Mouse (Mus musculus) CD8-positive naive resting alpha-beta T cell, adult 2 months (primary cell): ENCODE measurements around the gene Vpreb3.
A peak's percentile ranks its signal among the peaks of the same experiment; 100 is the strongest.

Experiments used
- DNase-seq, 2 experiments: peaks; one replicate each; pipeline ENCODE4 v3.0.0; 2022; ENCODE audit warnings: low read depth in 2 of 2, low spot score in 2 of 2

Vpreb3 gene

GRCm38 (mm10) chr10:75932081-75932678 is 10.7 kb upstream of the Vpreb3 start:
- DNase-seq = peak; percentile 18 to 26

GRCm38 (mm10) chr10:75932891-75933290 is 10.0 kb upstream of the Vpreb3 start, which contains the start of gene Chchd10:
Chchd10 (plus strand) TSS chr10:75933130.
- no peak for DNase-seq

- DNase-seq = no peak
Measured at GRCm38 (mm10) chr10:75934991-75935390, 7.9 kb upstream of the Vpreb3 start.

- DNase-seq = peak; percentile 35 to 64
Measured at GRCm38 (mm10) chr10:75935680-75936541, 6.9 kb upstream of the Vpreb3 start, which contains the start of gene Mmp11. Mmp11 (minus strand) TSS chr10:75936496.

GRCm38 (mm10) chr10:75936909-75937667 is 5.8 kb upstream of the Vpreb3 start:
- no peak for DNase-seq

GRCm38 (mm10) chr10:75937851-75938643 is 4.8 kb upstream of the Vpreb3 start:
- no peak for DNase-seq

GRCm38 (mm10) chr10:75939481-75940234 is 3.2 kb upstream of the Vpreb3 start:
- no peak for DNase-seq

- DNase-seq = no peak
Measured at GRCm38 (mm10) chr10:75940520-75940919, 2.3 kb upstream of the Vpreb3 start, which contains the start of gene Gm867. Gm867 (minus strand) TSS chr10:75940672.

- DNase-seq = no peak
Measured at GRCm38 (mm10) chr10:75941042-75941824, 1.6 kb upstream of the Vpreb3 start.

GRCm38 (mm10) chr10:75944066-75944772 is 1.4 kb downstream of the Vpreb3 start:
- no peak for DNase-seq

- DNase-seq = no peak
Measured at GRCm38 (mm10) chr10:75945213-75945612, 2.4 kb downstream of the Vpreb3 start.

GRCm38 (mm10) chr10:75945896-75946295 is 3.0 kb downstream of the Vpreb3 start:
- no peak for DNase-seq

GRCm38 (mm10) chr10:75948079-75948478 is 5.2 kb downstream of the Vpreb3 start:
- no peak for DNase-seq

GRCm38 (mm10) chr10:75949053-75950045 is 6.5 kb downstream of the Vpreb3 start:
- DNase-seq = no peak

- DNase-seq = no peak
Measured at GRCm38 (mm10) chr10:75950791-75951210, 7.9 kb downstream of the Vpreb3 start.

- DNase-seq = peak; percentile 44 to 57
Measured at GRCm38 (mm10) chr10:75951424-75952050, 8.7 kb downstream of the Vpreb3 start.

- no peak for DNase-seq
Measured at GRCm38 (mm10) chr10:75954381-75954811, 11.5 kb downstream of the Vpreb3 start, which contains the start of gene Gm5134. Gm5134 (plus strand) TSS chr10:75954514.
